Mouse (Mus musculus): ENCODE measurements around the gene Rnf26. TPM values are rescaled to one million over a fixed set of nuclear protein-coding genes. Genes with fewer than 3 reads are reported as not detected.

Gene Rnf26
- 11.1 and 23.6 TPM in 2 replicates for total RNA-seq (2015; ENCODE audit: low replicate concordance)
- total RNA-seq (2017; ENCODE audit: low replicate concordance): 13.5 and 15.6 TPM in 2 replicates

DNA sequence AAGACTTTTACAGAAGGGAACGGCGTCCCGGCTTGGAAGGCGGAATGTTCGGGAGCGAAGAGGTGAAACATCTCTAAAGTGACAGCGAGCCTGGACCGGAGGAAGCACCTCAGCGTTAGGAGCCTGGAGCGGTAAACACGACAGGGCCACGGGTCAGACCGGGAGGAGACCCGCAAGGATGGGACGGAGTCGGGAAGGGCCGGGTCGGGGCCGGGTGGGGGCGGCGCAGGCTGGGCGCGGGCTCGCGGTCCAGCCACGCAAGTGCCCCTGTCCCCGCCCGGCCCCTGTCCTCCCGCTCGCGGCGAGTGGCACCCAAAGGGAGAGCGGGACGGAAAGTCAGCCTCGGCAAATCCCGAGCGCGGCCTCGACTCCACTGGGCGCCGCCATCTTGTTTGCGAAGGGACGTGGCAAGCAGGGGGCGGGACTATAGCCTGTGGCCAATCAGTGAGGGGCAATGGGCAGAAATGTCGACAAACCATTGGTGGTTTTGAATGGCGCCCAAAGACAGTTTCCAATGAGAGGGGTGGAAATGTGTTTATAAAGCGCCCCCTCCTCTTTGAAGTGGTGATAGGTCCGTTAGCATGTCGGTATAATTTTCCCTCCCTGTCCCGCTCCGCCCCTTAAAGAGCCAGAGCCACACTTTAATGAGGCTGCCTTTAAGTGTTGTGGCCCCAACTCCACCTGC is at the start of gene Rnf26, which contains the start of gene Gm49380:
Gene Rnf26, minus strand, starts transcription at position 413 of the 685 bp plus-strand sequence.
Gene Gm49380, minus strand, starts transcription at position 396 of the 685 bp plus-strand sequence.
- ATAC-seq (replicated peaks; ENCODE audit: low FRiP score, poor library complexity, severe bottlenecking): peak; percentile 95

DNA sequence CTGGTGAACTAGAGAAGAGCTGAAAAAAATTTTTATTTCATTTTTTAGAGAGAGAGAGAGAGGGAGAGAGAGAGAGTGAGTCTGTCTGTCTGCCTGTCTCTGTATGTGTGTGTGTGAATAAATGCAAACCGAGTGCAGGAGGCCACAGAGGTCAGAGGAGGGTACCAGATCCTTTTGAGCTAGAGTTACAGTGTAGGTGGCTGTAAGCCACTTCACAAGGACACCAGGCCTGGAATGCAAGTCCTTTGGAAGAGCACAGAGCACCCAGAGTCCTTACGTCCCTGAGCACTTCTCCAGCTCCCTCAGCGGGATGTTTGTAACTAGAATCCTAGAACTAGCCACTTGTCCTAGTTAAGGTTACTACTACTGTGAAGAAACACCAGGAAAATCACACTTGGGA is 46.6 kb upstream of the Rnf26 start:
- no peak for ATAC-seq (replicated peaks; ENCODE audit: low FRiP score, poor library complexity, severe bottlenecking)

DNA sequence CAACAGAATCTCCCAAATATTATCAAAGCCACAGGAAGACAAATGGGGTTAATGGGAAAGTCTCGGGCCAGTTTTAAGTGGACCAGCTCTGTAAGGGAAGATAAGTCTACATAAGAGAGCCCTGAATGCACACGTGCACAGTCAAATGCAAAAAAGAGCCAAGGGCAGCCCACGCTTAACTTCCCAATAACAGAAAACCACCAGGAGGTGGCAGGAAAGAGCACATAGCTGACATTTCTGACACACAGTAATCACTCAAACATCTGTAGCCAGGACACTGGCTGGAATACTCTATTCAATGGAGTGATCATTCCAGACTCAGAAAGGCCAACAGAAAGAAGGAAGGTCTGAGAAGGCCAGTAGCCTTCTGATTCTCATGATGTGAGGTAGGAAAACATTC is 34.0 kb upstream of the Rnf26 start:
- ATAC-seq (replicated peaks; ENCODE audit: low FRiP score, poor library complexity, severe bottlenecking): no peak

DNA sequence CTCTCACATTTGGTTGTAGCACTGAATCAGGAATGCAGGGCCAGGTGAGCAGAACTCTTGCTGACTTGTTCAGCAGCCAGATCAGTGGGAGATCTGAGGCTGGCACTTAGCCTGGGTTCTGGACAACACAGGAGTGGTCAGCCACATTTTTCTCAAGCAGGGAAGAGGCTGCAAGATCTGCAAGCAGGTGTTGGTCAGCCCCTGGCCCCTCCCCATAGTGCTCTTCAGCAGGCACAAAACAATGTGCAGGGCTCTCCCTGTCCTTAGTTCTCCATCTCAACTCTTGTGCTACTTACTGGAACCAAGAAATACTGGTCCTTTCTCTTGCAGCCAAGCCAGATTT is 31.4 kb upstream of the Rnf26 start:
- ATAC-seq (replicated peaks; ENCODE audit: low FRiP score, poor library complexity, severe bottlenecking): no peak

DNA sequence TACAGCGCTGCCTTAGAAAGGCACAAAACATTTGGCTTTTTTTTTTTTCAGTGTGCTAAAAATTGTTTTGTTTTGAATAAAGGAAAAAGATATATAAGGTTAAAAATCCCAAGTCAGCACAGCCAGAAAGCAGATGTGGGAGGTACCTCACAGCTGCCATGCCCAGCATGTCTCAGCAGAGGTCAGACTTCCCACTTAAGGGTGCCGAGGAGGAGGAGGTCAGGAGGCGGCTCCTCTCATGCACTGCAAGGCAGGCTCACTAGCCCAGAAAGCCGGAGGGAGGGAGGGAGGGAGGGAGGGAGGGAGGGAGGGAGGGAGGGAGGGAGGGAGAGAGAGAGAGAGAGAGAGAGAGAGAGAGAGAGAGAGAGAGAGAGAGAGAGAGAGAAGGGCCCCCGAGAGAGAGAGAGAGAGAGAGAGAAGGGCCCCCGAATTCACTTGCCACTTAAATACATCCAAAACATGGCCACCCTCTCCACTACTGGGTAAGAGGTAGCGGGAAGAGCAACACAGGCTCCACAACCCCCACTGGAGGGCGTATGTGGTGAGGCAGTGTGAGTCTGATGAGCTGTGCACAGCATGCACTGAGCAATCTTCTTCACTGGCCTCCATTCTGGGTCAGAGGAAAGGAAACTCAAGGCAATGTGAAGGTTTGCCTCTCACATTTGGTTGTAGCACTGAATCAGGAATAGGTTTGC is 30.9 kb upstream of the Rnf26 start:
- no peak for ATAC-seq (replicated peaks; ENCODE audit: low FRiP score, poor library complexity, severe bottlenecking)

DNA sequence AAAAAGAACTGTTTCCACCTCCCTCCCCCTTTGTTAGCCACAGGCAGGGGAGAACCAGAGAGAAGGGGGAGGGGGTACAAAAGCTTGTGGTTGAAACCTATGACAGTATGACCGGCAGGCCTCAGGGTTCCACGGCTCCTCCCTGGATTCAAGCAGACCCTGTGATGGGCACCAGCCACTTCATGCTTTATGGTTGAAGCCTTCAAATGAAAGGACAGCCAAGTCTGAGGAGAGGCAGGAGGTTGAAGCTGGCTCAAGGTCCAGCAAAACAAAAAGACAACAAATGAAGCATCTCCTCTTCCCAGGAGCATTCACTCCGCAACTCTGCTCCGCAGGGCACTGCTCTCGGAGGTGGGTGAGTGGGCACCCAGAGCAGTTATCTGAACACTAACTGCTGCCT is 30.1 kb upstream of the Rnf26 start:
- ATAC-seq (replicated peaks; ENCODE audit: low FRiP score, poor library complexity, severe bottlenecking): no peak

DNA sequence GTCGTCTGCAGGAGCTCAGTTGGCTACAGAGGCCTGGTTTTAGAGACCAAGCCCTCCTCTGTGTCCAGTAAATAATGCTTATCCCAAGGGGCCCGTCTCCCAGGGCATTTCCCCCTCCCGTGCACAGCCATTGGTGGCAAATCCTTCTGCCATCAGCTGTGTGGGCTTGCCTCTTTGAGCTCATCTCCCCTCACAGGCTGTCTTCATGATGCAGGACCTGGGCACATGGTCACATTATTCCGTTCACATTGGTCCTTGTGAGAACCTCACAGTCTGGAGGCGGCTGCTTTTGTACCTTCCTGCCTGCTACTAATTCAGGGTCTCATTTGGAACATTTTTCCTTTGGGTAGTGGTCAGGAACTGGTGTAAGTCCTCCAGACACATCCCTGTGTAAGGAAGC is 28.6 kb upstream of the Rnf26 start:
- ATAC-seq (replicated peaks; ENCODE audit: low FRiP score, poor library complexity, severe bottlenecking): no peak

DNA sequence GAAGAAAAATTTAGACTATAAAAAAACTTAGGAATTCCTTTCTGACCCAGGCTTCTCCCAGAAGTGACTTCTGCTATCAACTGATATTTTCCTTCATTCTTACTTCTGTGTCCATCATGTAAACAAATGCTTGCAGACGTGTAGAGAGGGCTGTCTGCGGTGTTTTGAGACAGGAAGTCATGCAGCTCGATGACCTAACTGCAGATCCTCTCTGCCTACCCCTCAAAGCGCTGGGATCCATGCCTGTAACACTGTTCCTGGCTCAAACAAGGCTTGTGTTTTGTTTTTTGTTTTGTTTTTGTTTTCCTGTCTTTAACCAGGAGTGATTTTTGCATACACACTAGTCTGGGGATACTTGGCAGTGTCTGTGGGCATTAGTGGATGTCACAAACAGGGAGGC is 24.5 kb upstream of the Rnf26 start:
- ATAC-seq (replicated peaks; ENCODE audit: low FRiP score, poor library complexity, severe bottlenecking): no peak

DNA sequence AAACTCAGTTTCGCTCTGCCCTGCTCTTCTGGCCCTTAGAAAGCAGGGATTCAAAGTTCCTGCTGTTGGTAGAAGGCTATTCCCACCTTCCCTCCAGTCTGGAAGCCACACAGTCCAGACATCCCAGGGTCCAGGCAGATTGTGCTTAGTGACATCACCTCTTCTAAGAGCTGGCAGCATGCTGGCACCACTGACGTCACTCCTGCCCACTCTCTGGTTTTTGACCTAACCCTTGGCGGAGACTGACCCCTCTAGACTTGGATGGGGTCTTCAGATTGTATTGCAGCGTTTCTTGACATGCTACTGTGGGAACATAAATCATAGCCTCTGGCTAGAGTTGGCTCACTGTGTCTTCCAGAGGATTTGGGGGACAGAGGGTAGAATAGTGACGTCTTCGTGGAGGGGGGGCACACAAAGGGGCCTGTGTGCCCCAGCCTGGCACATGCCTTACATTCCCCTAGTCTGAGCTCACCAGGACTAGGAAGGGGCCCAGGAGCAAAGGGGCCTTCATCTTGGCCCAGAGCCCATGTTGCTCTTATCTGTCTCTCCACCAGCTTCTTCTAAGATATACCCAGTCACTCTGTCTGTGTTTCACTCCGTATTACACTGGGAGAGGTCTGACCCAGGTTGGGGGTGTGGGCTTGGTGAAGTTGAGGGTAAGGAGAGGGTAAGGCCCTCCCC is 22.6 kb upstream of the Rnf26 start:
- ATAC-seq (replicated peaks; ENCODE audit: low FRiP score, poor library complexity, severe bottlenecking): no peak

DNA sequence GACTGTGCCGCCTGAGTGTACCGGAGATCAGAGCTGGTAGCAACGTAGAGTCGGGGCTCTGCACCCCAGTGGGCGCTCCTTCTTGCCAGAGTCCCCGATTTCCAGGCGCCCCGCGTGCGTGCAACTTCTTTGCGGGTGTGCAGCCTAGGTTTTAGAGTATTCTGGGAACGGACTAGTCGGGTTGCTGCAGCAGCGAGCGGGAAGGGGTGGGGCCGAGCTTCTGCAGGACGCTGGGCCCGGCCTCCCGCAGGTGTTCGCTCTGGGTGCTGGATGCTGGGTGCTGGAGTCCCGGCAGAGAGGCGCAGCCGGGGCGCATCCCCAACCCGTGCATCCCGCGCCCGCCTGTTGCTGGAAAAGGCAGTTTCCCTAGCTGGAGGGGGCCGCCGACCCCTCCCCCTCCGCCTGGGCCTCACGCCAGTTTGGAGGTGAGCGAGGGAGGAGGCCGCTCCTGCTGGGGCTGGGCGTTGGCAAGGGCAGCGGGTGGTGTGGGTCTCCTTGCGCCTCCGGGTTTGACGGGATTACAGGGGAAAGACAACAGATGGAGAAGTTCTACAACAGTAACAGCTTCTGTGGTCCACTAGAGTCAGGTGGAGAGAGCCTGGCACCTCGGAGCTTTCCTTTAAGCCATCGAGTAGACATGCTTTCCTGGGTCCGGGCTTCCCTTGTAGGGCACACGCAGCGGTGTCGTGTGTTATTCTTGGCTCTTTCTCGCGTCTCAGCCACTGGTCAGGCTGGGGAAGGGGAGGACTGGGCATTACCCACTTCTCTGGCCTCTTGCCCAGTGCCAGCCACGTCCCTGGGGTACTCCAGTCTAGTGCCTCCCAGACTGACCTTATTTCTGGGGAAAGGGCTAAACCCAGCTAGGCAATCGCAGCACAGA is 21.8 kb upstream of the Rnf26 start:
- ATAC-seq (replicated peaks; ENCODE audit: low FRiP score, poor library complexity, severe bottlenecking): no peak

DNA sequence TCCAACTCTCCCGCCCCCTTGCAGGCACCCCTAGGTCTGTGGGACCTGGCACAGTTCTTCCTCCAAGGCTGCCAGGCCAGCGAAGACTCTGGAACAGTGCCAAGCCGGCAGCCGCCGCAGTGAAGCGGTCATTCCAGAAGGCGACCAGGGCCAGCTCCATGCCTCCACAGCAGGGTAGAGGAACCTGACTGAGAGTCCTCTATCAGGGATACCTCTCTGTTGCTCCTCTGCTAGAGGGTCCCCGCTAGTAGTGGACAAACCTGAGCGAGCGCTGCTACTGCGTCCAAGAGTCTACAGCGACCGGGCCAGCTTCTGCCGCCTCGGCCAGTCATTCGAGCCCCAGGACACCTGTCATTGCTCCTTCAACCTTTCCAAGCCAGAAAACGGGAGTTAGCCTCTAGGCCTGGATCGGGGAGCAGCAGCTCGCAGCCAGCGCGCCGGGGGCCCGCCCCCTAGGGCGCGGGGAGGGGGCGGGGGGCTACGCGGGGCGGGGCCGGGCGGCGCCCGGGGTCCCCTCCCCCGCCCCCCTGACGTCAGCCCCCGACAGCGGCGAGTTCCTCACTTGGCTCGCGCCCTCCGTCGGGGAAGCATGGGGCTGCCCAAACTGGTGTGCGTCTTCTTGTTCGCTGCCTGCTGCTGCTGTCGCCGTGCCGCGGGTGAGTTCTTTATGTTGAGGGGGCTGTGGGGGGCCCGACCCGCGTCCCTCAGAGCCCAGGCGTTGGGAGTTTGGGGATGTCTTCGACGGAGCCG is 21.0 kb upstream of the Rnf26 start, which contains the start of gene Mcam:
Gene Mcam, plus strand, starts transcription at position 369 of the 750 bp plus-strand sequence.
- ATAC-seq (replicated peaks; ENCODE audit: low FRiP score, poor library complexity, severe bottlenecking): no peak

DNA sequence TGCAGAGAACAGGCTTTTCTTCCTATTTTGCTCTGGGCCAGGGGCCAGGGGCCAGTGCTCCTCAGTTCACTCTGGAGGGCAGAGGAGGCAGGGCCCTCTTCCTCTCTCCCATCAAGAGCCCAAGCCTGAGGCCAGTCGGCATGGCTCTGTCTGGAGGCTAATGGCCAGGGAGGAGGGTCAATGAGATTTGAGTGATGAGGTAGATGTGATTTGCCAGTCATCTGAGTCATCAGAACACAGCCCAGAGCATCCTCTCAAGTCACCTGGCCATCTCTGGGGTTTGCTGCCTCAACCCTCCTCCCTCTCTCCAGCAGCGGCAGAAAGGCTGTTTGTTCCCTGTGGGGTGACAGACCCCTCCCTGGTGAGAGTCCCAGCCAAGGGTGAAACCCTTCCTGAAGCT is 20.0 kb upstream of the Rnf26 start:
- ATAC-seq (replicated peaks; ENCODE audit: low FRiP score, poor library complexity, severe bottlenecking): no peak

DNA sequence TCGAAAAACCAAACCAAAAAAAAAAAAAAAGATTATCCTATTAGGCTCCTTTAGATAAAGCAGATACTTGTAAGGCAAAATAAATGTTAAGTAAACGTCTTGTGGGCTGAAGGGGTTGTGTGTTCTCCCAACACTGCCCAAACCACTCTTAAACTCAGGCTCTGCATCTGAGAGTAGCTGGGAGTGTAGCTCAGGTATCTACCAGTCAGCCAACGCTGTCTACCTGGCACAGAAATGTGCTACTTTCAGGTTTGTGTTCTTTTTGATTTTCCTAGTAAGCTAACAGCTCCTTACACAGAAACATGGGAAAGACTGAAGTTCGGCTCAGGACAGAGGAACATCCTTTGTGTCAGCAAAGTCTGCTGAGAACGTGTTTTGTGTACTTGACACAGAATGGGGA is 18.9 kb upstream of the Rnf26 start:
- ATAC-seq (replicated peaks; ENCODE audit: low FRiP score, poor library complexity, severe bottlenecking): no peak

DNA sequence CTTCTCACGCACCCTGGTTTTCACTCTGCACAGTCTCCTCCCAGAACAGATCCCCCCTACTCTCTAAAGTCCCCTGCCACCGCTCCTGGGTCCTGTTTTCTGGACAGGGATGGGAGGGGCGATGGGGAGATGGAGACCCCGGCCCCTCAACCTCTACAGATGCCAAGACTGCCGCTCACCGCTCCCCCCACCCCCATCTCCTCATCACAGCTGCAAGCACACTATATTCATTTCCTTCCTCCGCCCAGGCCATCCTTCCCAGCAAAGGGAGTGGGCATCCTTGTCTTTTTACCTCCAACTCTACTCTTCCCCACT is 17.9 kb upstream of the Rnf26 start:
- no peak for ATAC-seq (replicated peaks; ENCODE audit: low FRiP score, poor library complexity, severe bottlenecking)

DNA sequence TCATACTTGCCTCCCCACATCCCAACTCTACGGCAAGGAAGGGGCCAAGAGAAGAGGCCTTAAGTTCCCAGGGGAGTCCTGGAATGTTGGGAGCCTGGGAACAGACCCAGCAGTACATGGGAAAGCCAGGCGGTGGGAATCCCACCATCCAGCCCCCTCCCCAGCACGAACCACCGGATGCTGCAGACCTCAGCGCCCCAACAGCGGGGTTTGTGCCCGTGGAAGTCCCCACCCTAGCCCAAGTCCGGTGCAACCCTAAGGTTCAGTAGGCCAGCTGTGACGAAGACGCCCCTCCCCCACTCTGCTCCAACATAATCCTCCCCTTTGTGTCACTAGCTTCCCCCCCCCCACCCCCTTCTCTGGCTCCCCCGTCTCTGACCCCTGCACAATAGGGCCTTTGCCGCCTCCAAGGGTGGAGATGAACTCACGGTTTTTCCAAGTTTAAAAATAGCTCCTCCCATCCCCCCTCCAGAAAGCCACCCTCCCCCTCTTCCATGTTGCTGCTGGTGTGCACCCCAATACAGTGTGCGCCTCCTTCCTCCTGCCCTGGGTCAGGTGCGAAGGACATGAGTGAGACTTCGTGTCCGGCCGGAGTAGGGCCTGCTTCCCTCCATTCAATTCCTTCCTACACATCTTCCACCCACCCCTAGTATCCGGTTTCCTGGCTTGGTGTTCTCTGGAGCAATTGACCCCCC is 17.4 kb upstream of the Rnf26 start:
- ATAC-seq (replicated peaks; ENCODE audit: low FRiP score, poor library complexity, severe bottlenecking): no peak

DNA sequence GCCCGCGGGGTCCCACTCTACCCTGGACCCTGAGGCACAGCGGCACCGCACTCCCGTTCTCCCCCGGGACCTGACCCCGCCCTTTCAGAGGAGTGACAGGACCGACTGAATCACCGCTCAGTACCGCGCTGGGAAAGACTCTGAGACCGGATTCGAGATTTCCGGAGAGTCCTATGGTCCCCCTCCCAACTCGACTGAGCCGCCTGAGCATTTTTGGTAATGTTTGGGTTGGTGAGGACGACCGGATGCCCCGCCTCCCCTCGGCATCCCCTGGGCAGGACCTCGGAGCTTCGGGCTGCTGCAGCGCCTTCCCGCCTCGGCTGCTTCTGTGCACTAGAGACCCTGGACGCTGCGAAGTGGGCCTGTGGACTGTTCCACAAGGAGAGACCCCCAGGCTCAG is 16.7 kb upstream of the Rnf26 start:
- no peak for ATAC-seq (replicated peaks; ENCODE audit: low FRiP score, poor library complexity, severe bottlenecking)

DNA sequence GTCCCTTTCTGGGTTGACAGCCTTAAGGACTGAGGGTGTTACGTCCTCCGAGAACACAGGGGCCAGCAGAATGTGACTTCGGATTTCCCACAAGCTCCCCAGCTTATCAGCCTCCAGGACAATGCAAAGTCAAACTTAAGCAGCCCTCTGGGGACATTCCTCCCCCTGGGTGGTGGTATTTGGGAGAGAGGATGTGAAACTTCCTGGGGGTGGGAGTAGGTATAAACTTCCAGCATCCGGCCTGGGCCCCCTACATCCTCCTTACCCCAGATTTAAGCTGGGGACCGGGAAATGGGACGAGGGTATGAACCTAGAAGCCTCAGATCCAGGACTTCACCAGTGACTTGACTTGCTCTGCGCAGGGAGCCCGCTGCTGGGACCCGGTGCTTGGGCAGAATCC is 16.3 kb upstream of the Rnf26 start:
- ATAC-seq (replicated peaks; ENCODE audit: low FRiP score, poor library complexity, severe bottlenecking): no peak

DNA sequence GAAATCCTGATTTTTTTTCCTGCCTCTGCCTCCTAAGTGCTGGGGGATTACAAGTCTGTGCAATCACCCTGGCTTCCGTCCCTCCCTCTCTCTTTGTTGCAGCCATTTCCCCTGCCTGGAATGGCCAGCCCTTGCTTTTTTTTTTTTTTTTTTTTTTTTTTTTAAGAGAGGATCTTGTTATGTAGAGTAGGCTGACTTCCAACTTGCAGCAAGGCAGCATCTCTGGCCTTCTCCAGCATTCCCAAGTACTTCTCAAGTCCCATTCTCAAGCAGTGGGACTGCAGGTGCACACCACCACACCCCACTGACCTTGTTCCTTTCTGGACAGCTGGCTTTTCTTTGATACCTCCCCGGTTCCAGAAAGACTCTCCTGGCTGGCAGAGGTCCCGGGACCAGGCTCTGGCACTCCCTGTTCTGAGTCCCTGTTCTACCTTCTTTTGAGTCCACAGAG is 14.1 kb upstream of the Rnf26 start:
- ATAC-seq (replicated peaks; ENCODE audit: low FRiP score, poor library complexity, severe bottlenecking): no peak

DNA sequence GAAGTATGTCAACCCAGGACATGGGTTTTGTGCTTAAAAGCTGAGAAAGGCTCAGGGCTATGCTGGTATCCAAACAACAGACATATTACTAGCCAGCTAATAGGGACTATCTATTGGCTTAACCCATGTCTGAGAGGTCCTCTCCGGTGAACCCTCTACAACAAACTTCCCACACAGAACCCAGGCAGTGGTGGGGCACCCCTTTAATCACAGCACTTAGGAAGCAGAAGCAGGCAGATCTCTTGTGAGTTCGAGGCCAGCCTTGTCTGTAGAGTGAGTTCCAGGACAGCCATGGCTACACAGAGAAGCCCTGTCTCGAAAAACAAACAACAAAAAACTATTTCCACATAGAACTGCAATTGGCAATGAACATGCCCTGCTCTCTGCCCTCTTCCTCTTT is 13.4 kb upstream of the Rnf26 start:
- ATAC-seq (replicated peaks; ENCODE audit: low FRiP score, poor library complexity, severe bottlenecking): no peak
